Mouse (Mus musculus) hindbrain, embryonic 15.5 days (tissue): ENCODE data around the gene Rpa3. TPM values are rescaled to one million over a fixed set of nuclear protein-coding genes. Genes with fewer than 3 reads are reported as not detected.

ENCODE experiments used
- polyA plus RNA-seq: library from polyadenylated mRNA; unstranded; fragments of >200 nt; fragmentation: Nextera tagmentation; extraction: Ambion mirVana; gene quantifications from 2 replicates; pipeline ENCODE4 v1.2.1, GENCODE M21; 2015

Gene Rpa3
- polyA plus RNA-seq, 1 experiment from 2014 or later = 47.7 TPM

Other genes starting within 250 kb of the Rpa3 start
- gene Col28a1, start 66.6 kb downstream of the Rpa3 start, polyA plus RNA-seq = 1.2 and 2.8 TPM in 2 replicates
- 22.3 and 22.6 TPM in 2 replicates for gene Mios, start 50.0 kb downstream of the Rpa3 start, polyA plus RNA-seq
- gene Umad1, start 115 bp upstream of the Rpa3 start, polyA plus RNA-seq = 55.1 and 57.4 TPM in 2 replicates
- 10.7 and 11.1 TPM in 2 replicates for gene Gm45062, start 277 bp upstream of the Rpa3 start, polyA plus RNA-seq